In the genomic region with DNA sequence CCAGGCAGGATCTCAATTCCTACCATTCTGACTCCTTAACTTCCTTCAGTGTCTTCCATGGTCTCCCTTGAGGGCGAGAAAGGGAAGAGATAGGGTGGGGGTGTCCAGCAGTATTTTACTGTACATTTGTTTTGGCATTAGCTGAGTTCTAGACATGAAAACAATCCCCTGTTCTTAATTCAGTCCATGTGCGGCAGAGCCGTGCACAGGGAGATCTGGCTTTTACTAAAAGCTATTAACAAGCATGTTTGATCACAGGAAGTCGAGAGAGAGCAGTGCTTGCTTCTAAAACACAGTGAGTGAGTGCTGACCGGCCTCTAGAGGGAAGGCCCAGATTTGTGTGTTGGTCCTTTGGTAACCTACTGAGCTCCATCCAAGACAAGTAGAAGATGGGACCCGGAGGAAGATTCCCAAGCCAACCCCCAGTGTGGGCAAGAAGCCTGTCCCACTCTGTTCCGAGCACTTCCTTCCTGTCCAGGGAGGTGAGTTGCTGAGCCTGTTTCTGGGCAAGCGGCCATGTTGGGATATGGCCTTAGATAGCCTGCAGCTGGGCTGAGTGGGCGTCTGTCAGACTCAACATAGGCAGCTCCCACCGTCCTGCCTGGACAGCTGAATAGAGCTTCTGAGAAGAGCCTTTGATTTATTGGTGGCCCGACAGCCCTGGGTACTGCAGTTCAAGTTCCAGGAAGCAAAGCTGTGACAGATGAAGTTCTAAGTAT, we compare ENCODE assay signal across 9 mouse cellular contexts.
DNase-seq lines count a peak whose midpoint lies in the region; ATAC-seq and TF ChIP-seq lines count a peak whose summit lies in the region.
"Had no signal": no experiment of that assay in that cellular context is flagged by ENCODE, and none has a peak within 500 bp of the region (broad histone marks: within the 10 kb centered on the region; RNA-seq: fewer than 3 reads in every experiment).

No protein-coding gene starts in this region.

- no peak overlapping the region for H3K27ac ChIP-seq in liver, postnatal 0 days (ENCODE audit: low read depth)
- H3K27ac ChIP-seq in liver, embryonic 11.5 days (ENCODE audit: low read depth, low read length), result no peak overlapping the region
- peak overlapping the region; percentile 44 for H3K27ac ChIP-seq in heart, embryonic 13.5 days (replicated peaks)
- peak overlapping the region; percentile 29; the same call in 1 of the 2 replicates for H3K27ac ChIP-seq in stomach, embryonic 14.5 days (ENCODE audit: low read length)
- H3K27ac ChIP-seq in left cerebral cortex, adult 2 months, result no peak overlapping the region
- H3K27ac ChIP-seq: liver, embryonic 15.5 days had no signal

- no peak overlapping the region for H3K4me3 ChIP-seq in liver, postnatal 0 days (ENCODE audit: low read depth, low read length)
- H3K4me3 ChIP-seq in liver, embryonic 11.5 days (ENCODE audit: low read depth, low read length), result no peak overlapping the region
- H3K4me3 ChIP-seq in heart, embryonic 13.5 days, result no peak overlapping the region
- H3K4me3 ChIP-seq in stomach, embryonic 14.5 days (ENCODE audit: low read depth, low read length), result no peak overlapping the region
- no peak overlapping the region for H3K4me3 ChIP-seq in left cerebral cortex, adult 2 months
- H3K4me3 ChIP-seq: liver, embryonic 15.5 days had no signal

- H3K27me3 ChIP-seq in liver, postnatal 0 days (ENCODE audit: insufficient read depth, low read length), result 0 out of 2 replicates have a peak, but pooled peaks cover 2% of the 10 kb centered on the region
- no peaks in the 10 kb centered on the region for H3K27me3 ChIP-seq in liver, embryonic 11.5 days (replicated peaks; ENCODE audit: control insufficient read depth, insufficient read depth, low read length)
- H3K27me3 ChIP-seq in heart, embryonic 13.5 days (replicated peaks), result peaks cover 32% of the 10 kb centered on the region
- H3K27me3 ChIP-seq in stomach, embryonic 14.5 days (ENCODE audit: control insufficient read depth, insufficient read depth, low read length), result no peaks in the 10 kb centered on the region
- H3K27me3 ChIP-seq: liver, embryonic 15.5 days had no signal

- H3K9me3 ChIP-seq in liver, postnatal 0 days (ENCODE audit: low read length), result no peaks in the 10 kb centered on the region
- H3K9me3 ChIP-seq in liver, embryonic 11.5 days (ENCODE audit: control insufficient read depth, low read length), result no peaks in the 10 kb centered on the region
- no peaks in the 10 kb centered on the region for H3K9me3 ChIP-seq in heart, embryonic 13.5 days
- no peaks in the 10 kb centered on the region for H3K9me3 ChIP-seq in stomach, embryonic 14.5 days (ENCODE audit: control insufficient read depth, low read depth, low read length)
- H3K9me3 ChIP-seq: liver, embryonic 15.5 days had no signal

- no peak for TF ChIP-seq CTCF in liver, postnatal 0 days (IDR thresholded peaks at IDR 0.05; ENCODE audit: low read depth)
- TF ChIP-seq CTCF in left cerebral cortex, adult 2 months (IDR thresholded peaks at IDR 0.05), result no peak

- WGBS in liver, postnatal 0 days (ENCODE audit: insufficient replicate concordance), result 58% methylated on average over 11 of the region's 11 CpGs
- 62% methylated on average over 11 of the region's 11 CpGs for WGBS in liver, embryonic 11.5 days
- 47% methylated on average over 11 of the region's 11 CpGs for WGBS in heart, embryonic 13.5 days
- WGBS in stomach, embryonic 14.5 days, result 41% methylated on average over 11 of the region's 11 CpGs

- no peak overlapping the region for H3K9ac ChIP-seq in liver, postnatal 0 days (replicated peaks)
- no peak overlapping the region for H3K9ac ChIP-seq in liver, embryonic 11.5 days (ENCODE audit: low read depth, low read length)
- H3K9ac ChIP-seq in heart, embryonic 13.5 days, result no peak overlapping the region
- H3K9ac ChIP-seq in stomach, embryonic 14.5 days (replicated peaks; ENCODE audit: low read depth, low read length), result no peak overlapping the region
- H3K9ac ChIP-seq: liver, embryonic 15.5 days had no signal

- H3K36me3 ChIP-seq in liver, postnatal 0 days (replicated peaks; ENCODE audit: insufficient read depth, low read length), result no peaks in the 10 kb centered on the region
- H3K36me3 ChIP-seq in liver, embryonic 11.5 days (ENCODE audit: control insufficient read depth, insufficient read depth, low read length), result no peaks in the 10 kb centered on the region
- no peaks in the 10 kb centered on the region for H3K36me3 ChIP-seq in heart, embryonic 13.5 days
- no peaks in the 10 kb centered on the region for H3K36me3 ChIP-seq in stomach, embryonic 14.5 days (ENCODE audit: control insufficient read depth, insufficient read depth, low read length)
- H3K36me3 ChIP-seq: liver, embryonic 15.5 days had no signal

- no peak overlapping the region for H3K4me2 ChIP-seq in liver, postnatal 0 days (ENCODE audit: low read depth, low read length)
- no peak overlapping the region for H3K4me2 ChIP-seq in liver, embryonic 11.5 days
- H3K4me2 ChIP-seq in heart, embryonic 13.5 days, result no peak overlapping the region
- H3K4me2 ChIP-seq in stomach, embryonic 14.5 days (replicated peaks; ENCODE audit: low read depth, low read length), result no peak overlapping the region
- H3K4me2 ChIP-seq: liver, embryonic 15.5 days had no signal

- no peaks in the 10 kb centered on the region for H3K4me1 ChIP-seq in liver, postnatal 0 days (ENCODE audit: insufficient read depth)
- H3K4me1 ChIP-seq in liver, embryonic 11.5 days (replicated peaks; ENCODE audit: control insufficient read depth, insufficient read depth, low read length), result no peaks in the 10 kb centered on the region
- peaks cover 36% of the 10 kb centered on the region for H3K4me1 ChIP-seq in heart, embryonic 13.5 days
- peaks cover 25% of the 10 kb centered on the region for H3K4me1 ChIP-seq in stomach, embryonic 14.5 days (ENCODE audit: control insufficient read depth, insufficient read depth, low read length)
- H3K4me1 ChIP-seq: liver, embryonic 15.5 days had no signal

- DNase-seq in liver, postnatal 0 days, result no peak
- DNase-seq in liver, embryonic 11.5 days (ENCODE audit: low spot score), result no peak
- peak; percentile 48 for DNase-seq in embryo, embryonic 11 days
- DNase-seq in kidney, postnatal 4 days, result peak; percentile 84 to 90
- no peak for DNase-seq in left cerebral cortex, adult 2 months (ENCODE audit: extremely low spot score in 1 of 2, low spot score in 2 of 2)

- no peak for TF ChIP-seq EP300 in liver, postnatal 0 days (IDR thresholded peaks at IDR 0.05; ENCODE audit: low read depth)

- intact Hi-C loops in left cerebral cortex, adult 2 months (cut with DNase I), result no loop called here

- peak; percentile 36; the same call in 1 of the 2 replicates for ATAC-seq in liver, postnatal 0 days
- ATAC-seq in liver, embryonic 11.5 days (replicated peaks; ENCODE audit: low FRiP score), result no peak
- ATAC-seq in heart, embryonic 13.5 days (ENCODE audit: extremely low read depth, insufficient number of reproducible peaks, low FRiP score, low TSS enrichment), result peak; percentile 51; the same call in 1 of the 2 replicates
- ATAC-seq in stomach, embryonic 14.5 days (ENCODE audit: insufficient number of reproducible peaks, insufficient read depth, low FRiP score, low read depth), result peak; percentile 26; the same call in 1 of the 2 replicates
- ATAC-seq in erythroid progenitor cell, adult 5-6 weeks (replicated peaks; ENCODE audit: low FRiP score, poor library complexity, severe bottlenecking), result no peak

Comparison
In these comparisons a context has a peak if more than half of its experiments do, and no peak if none do; other contexts are left out.
1. ATAC-seq: peak in liver, postnatal 0 days (single experiment), heart, embryonic 13.5 days (single experiment) and stomach, embryonic 14.5 days (single experiment); none in liver, embryonic 11.5 days (single experiment) and erythroid progenitor cell, adult 5-6 weeks (single experiment).
2. DNase-seq: peak in embryo, embryonic 11 days (single experiment) and kidney, postnatal 4 days (2 of 2); none in liver, postnatal 0 days (single experiment), liver, embryonic 11.5 days (single experiment) and left cerebral cortex, adult 2 months (0 of 2).
3. H3K27ac ChIP-seq: peak in heart, embryonic 13.5 days (single experiment) and stomach, embryonic 14.5 days (single experiment); none in liver, postnatal 0 days (single experiment), liver, embryonic 11.5 days (single experiment) and left cerebral cortex, adult 2 months (single experiment).